8 mouse cellular contexts compared by ENCODE assay signal in the genomic region with DNA sequence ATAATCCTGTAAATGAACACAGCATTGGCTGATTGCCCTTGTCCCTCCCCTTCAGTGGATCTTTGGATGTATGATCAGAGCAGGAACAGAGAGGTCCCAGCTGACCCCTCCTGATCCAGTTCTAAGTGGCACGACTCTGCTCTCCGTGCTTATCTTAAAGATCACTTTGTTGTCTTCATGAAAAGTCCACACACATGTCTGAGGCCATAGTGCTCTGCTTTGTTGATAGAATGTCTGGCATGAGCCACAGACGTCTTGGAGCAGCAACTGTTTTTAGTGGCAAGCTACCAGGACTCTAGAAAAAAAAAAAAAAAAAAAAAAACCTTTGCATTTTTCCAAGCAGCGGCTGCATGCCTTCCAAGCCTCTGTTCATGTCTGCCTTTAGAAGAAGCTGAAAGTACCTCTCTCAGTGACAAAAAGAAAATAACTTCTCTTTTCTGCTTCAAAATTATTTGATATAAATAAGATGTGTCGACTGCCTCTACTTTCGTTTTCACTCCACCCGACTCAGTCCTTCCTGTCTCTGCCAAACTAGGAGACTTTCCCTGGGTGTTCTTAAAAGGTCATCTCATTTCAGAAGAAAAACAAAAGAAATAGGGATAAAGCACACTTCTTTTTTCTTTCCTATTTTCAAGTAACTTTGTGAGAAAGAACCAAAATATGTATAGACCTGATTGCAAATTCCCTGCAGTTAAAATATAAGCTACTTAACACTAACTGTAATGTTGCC.
DNase-seq lines count a peak whose midpoint lies in the region; ATAC-seq and TF ChIP-seq lines count a peak whose summit lies in the region.

No protein-coding gene starts in this region.

- no peaks in the 10 kb centered on the region for H3K36me3 ChIP-seq in neural tube, embryonic 13.5 days
- no peaks in the 10 kb centered on the region for H3K36me3 ChIP-seq in liver, adult 2 months (ENCODE audit: control insufficient read depth, insufficient read depth, low read length)

- no peak overlapping the region for H3K27ac ChIP-seq in neural tube, embryonic 13.5 days (replicated peaks)
- peak overlapping the region; percentile 94 for H3K27ac ChIP-seq in liver, adult 2 months (replicated peaks; ENCODE audit: insufficient read depth, low read depth, low read length)

- H3K9ac ChIP-seq in neural tube, embryonic 13.5 days = no peak overlapping the region
- peak overlapping the region; percentile 66 for H3K9ac ChIP-seq in liver, adult 2 months (ENCODE audit: low read depth, low read length)

- H3K9me3 ChIP-seq in neural tube, embryonic 13.5 days = no peaks in the 10 kb centered on the region

- no peak for TF ChIP-seq POLR2A in liver, adult 2 months (IDR thresholded peaks at IDR 0.05; ENCODE audit: extremely low read depth, insufficient read depth, low read length)

- 57% methylated on average over 7 of the region's 7 CpGs for WGBS in neural tube, embryonic 13.5 days
- 0% methylated on average over 7 of the region's 7 CpGs for whole genome bisulfite sequencing in liver, adult 2 months

- H3K79me2 ChIP-seq in liver, adult 2 months (ENCODE audit: control insufficient read depth, insufficient read depth, low read length) = no peaks in the 10 kb centered on the region

- H3K4me3 ChIP-seq in neural tube, embryonic 13.5 days = no peak overlapping the region
- H3K4me3 ChIP-seq in liver, adult 2 months (ENCODE audit: insufficient read depth, low read depth, low read length) = peak overlapping the region; percentile 56

- ATAC-seq in neural tube, embryonic 13.5 days (ENCODE audit: low read depth) = no peak
- ATAC-seq in neutrophil, adult 5-6 weeks (ENCODE audit: extremely low read depth, insufficient number of reproducible peaks, low FRiP score, poor library complexity, severe bottlenecking) = peak; percentile 30; the same call in 1 of the 2 replicates

- no peaks in the 10 kb centered on the region for H3K4me1 ChIP-seq in neural tube, embryonic 13.5 days (replicated peaks)
- H3K4me1 ChIP-seq in liver, adult 2 months (ENCODE audit: control insufficient read depth, insufficient read depth, low read length) = peaks cover 5% of the 10 kb centered on the region

- no peak for TF ChIP-seq CTCF in liver, adult 2 months (IDR thresholded peaks at IDR 0.05; ENCODE audit: low read depth, low read length)

- no peak for DNase-seq in neural tube, embryonic 10.5 days (ENCODE audit: extremely low spot score, low spot score)
- peak; percentile 59 for DNase-seq in c-Kit-positive CD71-positive TER-119-positive erythroid progenitor cells, embryonic 14.5 days (ENCODE audit: low spot score)
- DNase-seq in gastrocnemius, postnatal 25 days = peak; percentile 23
- peak; percentile 35 to 42 for DNase-seq in kidney, adult 8-10 months
- DNase-seq in liver, adult 2 months (ENCODE audit: extremely low read depth, low read depth, low spot score) = peak; percentile 86
- peak; percentile 55 for DNase-seq in thymus, postnatal 4 days

- peak overlapping the region; percentile 1; the same call in 1 of the 2 replicates for H3K4me2 ChIP-seq in neural tube, embryonic 13.5 days

- no peaks in the 10 kb centered on the region for H3K27me3 ChIP-seq in neural tube, embryonic 13.5 days
- H3K27me3 ChIP-seq in liver, adult 2 months (ENCODE audit: control insufficient read depth, insufficient read depth, low read length) = no peaks in the 10 kb centered on the region
